Mouse (Mus musculus) layer of hippocampus, adult 8-10 months (tissue): ENCODE measurements around the gene Pknox1. TPM values are rescaled to one million over a fixed set of nuclear protein-coding genes. Genes with fewer than 3 reads are reported as not detected.
A peak's percentile ranks its signal among the peaks of the same experiment; 100 is the strongest.
"Not testable (repeated sequence)": the region's sequence is repeated elsewhere in the genome, so short reads cannot be mapped to it uniquely, and the experiment has no call there.

Experiments
- DNase-seq, 2 experiments: peaks; one replicate each; pipeline ENCODE4 v3.0.0; 2022; ENCODE audit warnings: low spot score in 2 of 2
- total RNA-seq, 4 experiments: library from RNA; stranded (reverse); gene quantifications; 2 replicates each; pipeline ENCODE4 v1.2.4; 2022

The Pknox1 gene
- total RNA-seq, 4 experiments from 2014 or later, result 12.9 to 17.5 (median 15.9) TPM

DNA sequence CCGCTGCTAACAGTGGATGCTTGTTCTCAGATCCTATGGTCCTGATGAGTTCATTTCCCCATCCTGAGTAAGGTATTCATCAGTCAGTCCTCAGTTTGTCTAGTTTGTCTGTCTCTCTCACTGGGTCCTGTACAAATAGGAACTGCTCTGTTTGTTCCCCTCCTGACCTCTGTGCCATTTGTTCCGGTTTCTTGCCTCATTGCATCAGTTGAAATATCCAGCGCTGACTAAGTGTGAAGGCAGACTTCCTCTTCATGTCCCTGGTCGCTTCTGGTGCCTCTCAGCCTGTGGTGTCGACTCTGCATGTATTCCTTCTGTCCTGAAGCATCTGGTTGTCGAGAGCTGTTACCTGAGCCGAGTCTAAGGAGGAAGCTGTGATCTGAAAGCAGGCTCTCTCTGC is 30.1 kb downstream of the Pknox1 start:
- DNase-seq, result no peak

DNA sequence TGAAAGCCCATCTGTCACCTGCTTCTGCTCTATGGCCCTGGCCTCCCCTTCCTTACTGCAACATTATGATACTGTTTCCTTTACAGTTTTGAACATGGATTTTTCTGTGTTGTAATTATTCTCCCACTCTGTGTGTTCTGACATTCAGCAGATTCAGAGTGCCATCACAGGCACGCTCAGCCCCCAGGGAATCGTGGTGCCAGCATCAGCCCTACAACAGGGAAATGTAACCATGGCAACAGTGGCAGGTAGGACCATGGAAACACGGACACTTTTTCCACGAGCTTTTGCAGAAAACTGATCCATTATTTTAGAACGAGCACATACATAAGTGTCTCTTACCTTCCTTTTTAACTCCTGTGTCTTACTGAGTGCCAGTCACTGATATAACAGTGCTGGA is 30.5 kb downstream of the Pknox1 start:
- peak in 1 of 2 experiments; percentile 46 for DNase-seq

DNA sequence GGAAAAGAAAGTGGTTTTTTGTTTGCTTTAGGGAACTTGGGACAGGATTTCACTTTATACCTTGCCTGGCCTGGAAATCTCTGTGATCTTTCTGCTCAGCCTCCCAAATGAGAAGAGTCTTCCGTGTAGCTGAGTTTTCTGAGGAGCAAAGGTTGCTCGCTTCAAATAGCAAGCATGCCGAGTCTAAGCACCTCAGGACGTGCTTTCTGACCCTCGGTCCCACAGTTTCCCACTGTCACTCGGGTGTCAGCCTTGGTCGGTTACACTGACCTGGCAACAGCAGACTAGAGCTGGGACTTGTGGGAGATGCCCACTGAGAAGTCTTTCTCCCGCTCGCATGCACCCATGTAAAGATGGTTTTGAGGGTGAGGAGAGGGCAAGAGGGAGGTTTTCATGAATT is 33.4 kb downstream of the Pknox1 start:
- no peak for DNase-seq

DNA sequence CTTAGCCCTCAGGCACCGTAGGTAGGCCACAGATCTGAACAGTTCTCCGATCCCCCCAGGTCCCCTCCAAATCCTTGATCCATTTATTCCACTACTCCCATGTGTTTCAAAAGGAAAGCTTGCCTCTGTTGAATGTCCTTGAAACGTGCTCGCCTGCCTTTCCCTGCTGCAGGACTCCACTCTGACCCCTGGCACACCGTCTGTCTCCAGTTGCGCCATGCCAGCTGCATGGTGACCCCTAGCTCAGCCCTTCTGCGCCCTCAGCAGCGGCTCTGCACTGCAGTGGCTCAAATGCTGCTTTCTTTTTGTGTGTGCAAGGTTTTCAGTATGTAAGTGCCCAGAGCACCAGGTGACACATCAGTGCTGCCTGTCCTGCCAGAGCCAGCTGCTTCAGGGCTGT is 34.1 kb downstream of the Pknox1 start:
- DNase-seq, result no peak

DNA sequence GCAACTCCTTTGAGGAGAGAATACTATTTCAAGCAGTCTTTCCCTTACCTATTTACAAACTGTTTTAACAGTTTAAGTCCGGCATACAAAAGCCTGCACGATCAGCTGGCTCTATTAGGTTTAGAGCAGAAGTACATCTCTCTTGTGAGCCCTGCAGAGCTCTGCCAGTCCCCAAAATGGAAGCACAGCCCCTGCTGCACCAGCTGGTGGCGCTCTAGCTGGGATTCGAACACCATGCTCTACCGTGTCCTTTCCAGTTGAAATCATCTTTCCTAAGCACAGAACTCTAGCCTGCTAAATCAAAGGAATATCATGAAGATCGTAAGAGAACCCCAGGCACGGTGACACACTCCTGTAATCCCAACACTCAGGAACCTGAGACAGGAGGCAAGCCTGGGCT is 41.9 kb downstream of the Pknox1 start:
- DNase-seq, result no peak

DNA sequence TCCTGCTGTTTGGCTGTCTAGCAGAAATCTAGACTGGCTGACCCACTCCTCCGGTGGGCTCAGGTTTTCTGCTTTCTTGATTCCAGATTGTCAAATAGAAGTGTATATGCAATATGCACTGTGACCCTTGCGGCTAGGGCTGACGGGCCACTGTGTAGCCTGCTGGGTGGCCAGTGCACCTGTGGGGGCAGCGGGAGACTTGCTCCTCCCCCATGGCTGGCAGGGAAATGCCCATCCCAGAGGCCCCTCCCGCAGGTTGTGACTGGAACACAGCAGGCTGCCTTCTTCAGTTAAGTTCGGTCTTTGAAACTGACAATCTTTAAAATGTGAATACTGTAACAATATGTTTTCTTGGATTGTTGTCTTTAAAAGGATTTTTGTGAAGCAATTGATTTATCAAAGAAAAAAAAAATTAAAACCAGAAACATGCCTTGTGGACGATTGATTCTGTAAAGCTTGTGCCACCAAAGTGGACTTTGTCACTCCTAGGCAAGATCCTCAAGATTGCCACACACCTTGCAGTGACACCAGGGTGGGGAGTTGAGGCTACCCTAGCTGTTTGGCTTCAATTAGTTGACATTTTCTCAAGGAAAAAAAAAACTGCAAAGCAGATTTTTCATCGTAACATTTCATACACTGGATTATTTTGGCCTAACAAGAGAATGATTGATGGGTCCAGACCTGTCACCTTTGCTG is 42.9 kb downstream of the Pknox1 start:
- no peak for DNase-seq

DNA sequence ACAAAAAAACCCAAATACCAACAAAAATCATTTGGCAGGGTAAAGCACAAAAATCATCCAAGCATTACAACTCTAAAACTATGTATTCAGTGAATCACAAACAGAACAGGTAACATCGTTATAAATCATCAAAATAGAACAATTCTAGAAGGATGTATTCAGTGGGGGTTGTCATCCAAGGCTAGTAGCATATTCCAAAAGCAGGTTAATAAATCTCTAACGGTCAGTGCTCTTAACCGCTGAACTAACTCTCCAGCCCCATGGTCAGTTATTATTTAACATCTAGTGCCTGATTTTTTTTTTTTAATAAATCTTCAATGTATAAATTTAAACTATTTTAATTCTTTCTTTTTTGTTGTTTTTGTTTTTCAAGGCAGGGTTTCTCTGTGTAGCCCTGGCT is 44.6 kb downstream of the Pknox1 start:
- not testable (repeated sequence) for DNase-seq

DNA sequence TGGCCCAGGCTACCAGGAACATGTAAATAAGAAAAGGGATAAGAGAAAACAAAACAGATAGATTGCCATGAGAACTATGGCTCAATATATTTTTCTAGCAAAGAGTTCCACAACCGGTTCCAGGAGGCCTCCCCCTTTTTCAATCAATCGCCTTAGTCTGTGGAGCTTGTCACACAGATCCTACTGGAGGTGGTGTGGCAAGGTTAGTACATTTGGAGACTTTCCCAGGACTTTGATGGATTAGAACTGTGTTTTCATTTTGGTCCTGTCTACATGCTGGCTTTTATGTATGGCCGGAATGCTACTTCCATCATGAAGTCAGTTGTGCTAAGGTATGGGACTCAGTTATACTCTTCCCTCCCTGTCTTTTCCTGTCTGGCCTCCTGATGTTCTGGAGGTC is 45.4 kb downstream of the Pknox1 start:
- no peak for DNase-seq

DNA sequence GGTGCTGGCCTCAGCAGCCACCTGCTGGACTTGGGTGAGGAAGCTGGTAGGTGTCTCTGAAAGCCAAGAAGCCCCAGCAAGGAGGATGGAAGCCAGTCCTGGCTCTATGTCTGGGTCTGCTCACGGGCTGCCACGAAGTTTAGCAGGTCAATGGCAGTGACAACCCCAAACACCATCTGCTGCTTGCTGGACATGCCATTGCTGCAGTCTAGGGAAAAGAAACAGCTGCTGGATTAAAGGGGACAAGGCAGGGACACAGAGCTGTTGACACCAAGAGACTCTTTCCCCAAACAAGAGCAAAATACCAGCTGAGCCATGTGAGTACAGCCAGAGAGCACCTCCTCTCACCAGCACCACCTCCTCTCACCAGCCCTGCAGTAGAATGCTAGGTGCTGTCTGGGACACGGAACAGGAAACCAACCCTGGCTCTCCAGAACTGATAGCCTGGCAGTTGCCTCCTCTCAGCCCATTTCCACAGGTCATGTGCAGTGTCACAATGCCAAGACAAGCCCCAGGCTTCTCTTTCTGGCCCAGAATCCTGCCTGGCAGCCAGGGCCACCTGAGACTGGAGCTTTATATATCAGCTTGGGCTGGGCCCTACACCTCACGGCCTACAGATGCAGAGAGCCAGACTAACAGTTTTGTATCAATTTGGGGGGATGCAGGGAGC is 48.7 kb downstream of the Pknox1 start:
- DNase-seq, result no peak

DNA sequence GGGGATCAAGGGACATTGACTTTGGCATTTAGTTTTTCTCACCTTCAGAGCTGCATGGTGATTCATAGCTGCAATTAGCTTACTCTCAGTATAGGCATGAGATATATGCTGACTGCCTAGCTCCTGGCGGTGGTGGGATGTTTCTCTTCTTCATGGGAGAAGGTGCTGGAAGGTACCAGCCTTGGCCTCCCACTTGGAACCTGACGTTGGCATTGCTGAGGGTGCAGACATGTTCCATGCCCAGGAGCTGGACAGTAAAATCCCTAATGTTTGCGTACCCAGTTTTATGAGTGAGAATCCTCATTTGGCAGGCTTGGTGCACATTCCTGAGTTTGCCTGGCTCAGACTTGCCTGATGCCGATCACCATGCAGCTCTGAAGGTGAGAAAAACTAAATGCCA is 58.6 kb downstream of the Pknox1 start:
- DNase-seq, result no peak

DNA sequence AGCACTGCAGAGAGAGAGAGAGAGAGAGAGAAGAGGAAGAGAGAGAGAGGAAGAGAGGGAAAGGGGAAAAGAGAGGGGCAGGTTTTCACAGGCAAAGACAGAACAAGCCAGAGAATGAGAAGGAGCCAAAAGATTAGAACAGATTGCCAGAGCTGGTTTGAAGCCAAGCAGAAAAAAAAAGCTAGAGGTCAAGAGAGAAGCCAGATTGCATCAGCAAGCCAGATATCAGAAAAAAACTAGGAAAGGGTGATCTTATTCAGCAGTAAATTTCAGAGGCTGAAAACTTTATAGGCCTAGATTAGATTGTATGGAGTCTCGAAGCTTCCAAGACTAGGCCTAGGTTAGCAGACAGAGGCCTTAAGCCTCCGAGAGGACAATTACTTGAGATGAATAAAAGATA is 63.4 kb downstream of the Pknox1 start:
- no peak for DNase-seq

DNA sequence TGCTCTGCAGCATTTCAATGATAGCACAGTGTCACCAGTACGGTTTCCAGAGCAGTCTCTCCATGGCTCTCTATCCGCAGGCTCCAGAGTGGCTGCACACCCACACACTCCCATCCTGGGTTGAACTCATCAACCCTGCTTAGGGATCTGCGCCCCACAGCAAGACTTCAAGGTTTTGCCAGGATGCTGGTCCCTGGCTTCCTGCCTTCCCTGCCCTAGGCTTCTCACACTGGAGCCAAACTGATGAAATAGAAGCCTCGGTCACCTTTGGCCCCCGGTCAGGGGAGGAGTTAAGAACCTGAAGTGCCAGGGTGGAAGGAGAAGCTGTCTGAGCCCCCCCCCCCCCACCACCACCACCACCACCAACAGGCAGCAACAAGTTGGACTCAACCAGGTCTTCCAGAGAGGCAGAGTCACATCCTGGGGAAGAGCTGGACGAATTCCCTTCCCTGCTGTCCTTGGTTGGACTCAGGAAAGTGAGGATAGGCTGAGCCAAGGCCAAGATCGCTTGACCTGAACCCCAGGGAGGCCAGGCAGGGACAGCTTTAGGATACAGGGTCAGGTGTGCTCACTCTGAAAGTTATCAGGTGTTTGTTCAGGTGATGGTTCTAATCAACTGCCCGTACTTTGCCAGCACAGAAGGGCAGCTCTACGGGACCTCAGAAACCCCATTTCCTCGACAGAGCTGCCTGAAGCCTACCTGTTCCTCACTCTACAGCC is 66.7 kb downstream of the Pknox1 start:
- DNase-seq, result no peak

DNA sequence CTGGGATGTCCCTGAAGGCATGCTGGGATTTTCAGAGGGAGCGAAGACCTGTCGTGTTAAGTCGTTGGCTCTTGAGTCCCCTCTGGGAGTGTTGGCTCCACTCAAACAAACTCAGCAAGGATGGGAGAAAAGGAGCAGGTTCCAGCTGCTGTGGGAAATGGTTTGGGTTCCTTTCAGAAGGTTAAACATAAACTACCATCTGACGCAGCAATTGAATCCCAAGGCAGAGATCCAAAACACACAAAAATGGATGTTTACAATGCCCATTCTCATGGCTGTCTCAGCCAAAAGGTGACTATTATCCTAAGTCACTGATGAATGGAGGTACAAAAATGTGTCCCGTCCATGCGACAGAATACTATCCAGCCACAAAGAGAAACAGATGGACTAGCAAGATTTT is 68.5 kb downstream of the Pknox1 start:
- no peak for DNase-seq

DNA sequence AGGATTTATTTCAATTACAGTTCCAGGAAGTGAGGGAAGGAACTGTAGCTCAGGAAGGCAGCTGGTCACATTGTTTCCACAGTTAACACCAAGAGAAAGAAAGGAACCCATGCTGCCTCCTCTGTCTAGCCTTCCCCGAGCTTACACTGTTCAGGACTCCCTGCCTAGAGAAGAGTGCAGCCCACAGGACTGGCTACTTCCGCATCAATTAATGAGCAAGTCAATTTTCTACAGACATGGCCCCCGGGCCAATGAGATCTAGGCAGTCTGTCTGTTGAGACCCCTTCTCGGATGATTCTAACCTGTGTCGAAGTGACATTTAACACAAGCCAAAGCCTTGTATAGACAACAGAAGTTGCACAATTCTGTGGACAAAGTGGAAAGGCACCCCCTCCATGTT is 70.4 kb downstream of the Pknox1 start:
- no peak for DNase-seq

DNA sequence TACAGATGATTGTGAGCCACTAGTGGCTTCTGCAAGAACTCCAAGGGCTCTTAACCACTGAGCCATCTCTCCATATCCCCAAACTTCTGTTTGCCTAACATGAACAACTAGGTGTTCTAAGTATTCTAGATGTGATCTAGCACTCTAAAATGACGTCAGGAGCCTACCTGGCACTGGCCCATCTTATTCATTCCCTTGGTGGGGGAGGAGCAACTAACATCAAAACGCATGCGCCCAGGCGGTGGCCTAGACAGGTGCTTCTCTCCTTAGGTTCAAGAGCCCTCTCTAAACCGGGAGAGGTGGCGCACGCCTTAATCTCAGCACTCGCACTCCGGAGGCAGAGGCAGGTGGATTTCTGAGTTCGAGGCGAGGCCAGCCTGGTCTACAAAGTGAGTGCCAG is 71.2 kb downstream of the Pknox1 start:
- DNase-seq, result no peak

DNA sequence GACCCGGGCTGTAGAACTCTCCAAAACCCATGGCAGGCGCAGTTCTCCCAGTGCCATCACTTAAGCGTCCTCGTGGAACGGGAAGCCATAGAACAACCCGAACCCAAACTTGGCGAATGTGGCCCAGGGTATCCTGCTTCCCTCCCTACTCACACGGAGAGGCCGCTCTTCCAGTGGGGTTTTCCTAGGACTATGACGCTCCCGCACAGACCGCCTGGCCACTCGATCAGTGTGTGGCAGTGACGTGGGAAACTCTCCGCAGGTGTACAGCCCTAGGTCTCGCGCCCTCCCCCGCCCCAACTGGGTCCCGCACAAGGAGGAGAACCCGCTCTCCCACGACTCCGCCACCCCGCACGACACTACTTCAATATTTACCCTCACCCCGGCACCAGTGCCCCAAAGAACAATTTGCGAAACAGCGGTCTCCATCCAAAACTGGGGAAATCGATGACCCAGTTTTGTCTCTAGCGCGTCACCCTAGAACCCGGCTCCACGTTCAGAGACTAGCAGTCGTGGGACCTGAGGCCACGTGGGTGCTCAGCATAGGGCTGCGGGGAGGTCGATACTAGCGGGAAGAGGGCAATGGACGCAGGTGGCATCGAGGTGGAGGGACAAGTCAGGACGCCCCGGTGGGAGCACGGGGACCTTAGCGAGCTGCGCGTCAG is 71.9 kb downstream of the Pknox1 start:
- DNase-seq, result no peak

DNA sequence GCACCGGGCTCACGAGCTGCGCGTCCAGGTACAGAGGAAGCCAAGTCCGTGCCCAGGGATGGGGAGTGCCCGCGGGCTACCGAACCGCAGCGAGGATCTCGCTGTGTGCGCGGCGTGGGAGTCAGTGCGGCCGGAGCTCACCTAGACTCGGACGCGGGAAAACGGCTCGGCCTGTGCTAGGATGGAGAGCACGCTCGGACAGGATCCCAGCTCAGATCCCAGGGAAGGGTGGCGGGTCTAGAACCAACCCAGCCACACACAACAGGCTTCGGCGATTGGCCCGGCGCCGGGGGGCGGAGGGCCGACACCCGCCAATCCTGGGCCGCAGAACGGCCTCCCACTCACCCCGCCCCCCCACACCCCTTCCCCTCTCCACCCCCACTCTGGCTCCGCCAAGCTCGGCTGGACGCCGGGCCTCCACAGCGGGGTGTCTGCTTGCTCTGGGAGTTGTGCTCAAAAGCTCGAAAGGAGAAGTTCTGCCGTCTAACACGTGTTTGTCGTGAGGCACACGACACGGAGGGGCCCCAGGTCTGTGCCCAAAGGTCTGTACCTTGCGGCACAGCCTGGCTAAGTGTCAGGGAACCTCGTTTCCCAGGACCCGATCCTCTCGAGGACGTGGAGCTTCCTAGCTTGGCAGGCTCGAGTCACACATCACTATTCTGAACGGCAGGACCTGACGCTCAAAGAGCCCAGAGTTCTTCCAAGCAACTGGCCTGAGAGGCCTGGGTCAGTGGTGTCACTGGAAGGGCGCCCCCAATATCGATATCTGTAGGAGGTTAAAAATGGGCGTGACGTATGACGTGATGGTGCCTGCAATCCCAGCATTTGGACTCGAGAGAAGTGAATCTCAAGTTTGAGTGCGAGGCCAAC is 72.6 kb downstream of the Pknox1 start, which contains the start of gene Cbs:
Gene Cbs, minus strand, starts transcription at position 297 of the 870 bp plus-strand sequence.
- peak; percentile 52 to 62 for DNase-seq

DNA sequence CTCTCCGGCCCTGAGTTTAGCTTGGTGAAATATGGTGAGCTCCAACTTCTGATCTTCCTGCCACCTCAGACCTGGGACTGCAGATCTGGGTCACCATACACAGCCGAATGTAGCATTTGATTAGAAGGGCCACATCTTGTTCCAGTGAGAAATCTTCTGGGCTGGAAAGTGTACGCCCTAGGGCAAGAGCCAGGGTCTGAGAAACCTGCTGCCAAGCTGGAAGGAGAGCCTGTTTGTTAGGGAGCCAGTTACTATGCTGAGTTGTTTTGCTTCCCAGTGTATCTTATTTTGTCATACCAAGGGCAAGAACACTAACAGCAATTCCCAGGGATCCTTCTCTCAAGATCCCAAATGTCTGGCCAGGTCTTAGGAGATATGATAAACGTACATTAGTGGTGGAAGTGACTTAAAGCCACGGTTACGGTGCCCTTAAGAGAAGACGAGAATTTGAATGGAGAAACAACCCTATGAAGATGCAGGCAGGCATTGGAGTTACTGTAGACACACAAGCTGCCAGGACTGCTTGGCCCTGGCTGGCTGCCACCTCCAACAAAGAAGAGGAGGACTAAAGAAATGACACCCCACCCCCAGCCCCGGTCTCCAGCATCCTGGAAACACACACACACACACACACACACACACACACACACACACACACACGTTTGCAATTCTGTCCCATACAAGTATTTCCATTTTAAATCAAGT is 73.5 kb downstream of the Pknox1 start:
- DNase-seq, result peak; percentile 40 to 50

DNA sequence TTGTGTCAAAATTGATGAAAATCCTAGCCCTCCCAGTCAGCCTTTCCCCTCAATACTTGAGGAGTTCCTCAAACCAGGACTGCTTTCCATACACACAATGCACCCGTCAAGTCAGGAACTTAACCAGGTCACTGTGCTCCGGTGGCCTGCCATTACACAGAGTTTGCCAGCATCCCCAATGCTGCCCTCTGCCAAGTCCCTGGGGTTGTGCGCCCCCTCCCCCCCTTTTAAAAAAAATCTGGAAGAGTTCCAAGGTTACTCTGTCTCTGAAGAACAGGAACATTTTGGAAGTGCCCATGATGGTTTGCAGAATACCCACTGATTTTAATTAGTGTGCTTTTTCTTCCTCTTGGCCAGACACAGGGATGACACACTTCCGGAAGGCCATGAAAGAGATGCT is 75.1 kb downstream of the Pknox1 start:
- no peak for DNase-seq

DNA sequence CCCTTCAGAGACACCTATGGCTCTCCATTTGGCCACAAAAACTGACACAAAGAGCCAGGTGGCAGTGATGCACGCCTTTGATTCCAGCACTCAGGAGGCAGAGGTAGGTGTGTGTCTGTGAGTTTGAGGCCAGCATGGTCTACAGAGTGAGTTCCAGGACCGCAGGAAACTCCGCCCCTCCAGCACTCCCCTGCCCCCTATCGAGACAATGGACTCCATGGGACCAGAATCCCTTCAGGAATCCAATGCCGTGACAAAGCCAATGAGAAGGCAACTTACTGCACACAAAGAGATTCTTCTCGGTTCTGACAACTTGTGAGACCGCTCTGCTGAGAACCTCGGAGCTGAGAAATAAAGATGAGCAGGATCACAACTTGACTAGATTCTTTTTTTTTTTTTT is 77.8 kb downstream of the Pknox1 start:
- DNase-seq, result no peak
